Mouse (Mus musculus) hindbrain, embryonic 11.5 days (tissue): ENCODE data around the gene Klk12. TPM values are rescaled to one million over a fixed set of nuclear protein-coding genes. Genes with fewer than 3 reads are reported as not detected.

Experiments used
- ATAC-seq: fragments of 200-750 bp; cut with Nextera tagmentation; 2 replicates; pipeline ENCODE4 v1.8.0; 2017; ENCODE audit warnings: mild to moderate bottlenecking, moderate TSS enrichment, moderate library complexity; ENCODE audit not compliant: low FRiP score
- DNase-seq: peaks from one replicate; pipeline ENCODE4 v3.0.0-alpha.2; 2015; ENCODE audit warnings: low spot score
- H3K27ac ChIP-seq: fragments of 300-500 bp; sonication (generic); 2 replicates; pipeline ENCODE4 v1.5.1; 2014; ENCODE audit warnings: mild to moderate bottlenecking, low read depth, low read length
- H3K27me3 ChIP-seq: fragments of 300-500 bp; sonication (generic); 2 replicates; pipeline ENCODE4 v1.6.1; 2014; ENCODE audit warnings: mild to moderate bottlenecking, low read length, moderate library complexity, mixed read lengths; ENCODE audit not compliant: control insufficient read depth, insufficient read depth
- H3K36me3 ChIP-seq: fragments of 300-500 bp; sonication (generic); 2 replicates; pipeline ENCODE4 v1.6.1; 2014; ENCODE audit warnings: mild to moderate bottlenecking, low read length, moderate library complexity, mixed read lengths; ENCODE audit not compliant: control insufficient read depth, insufficient read depth
- H3K4me1 ChIP-seq: fragments of 300-500 bp; sonication (generic); replicated peaks from 2 replicates; pipeline ENCODE4 v1.6.1; 2014; ENCODE audit warnings: low read length, mixed read lengths; ENCODE audit not compliant: control insufficient read depth, insufficient read depth
- H3K4me2 ChIP-seq: fragments of 300-500 bp; sonication (generic); replicated peaks from 2 replicates; pipeline ENCODE4 v1.6.1; 2014; ENCODE audit warnings: mild to moderate bottlenecking, low read depth, low read length
- H3K4me3 ChIP-seq: fragments of 300-500 bp; sonication (generic); 2 replicates; pipeline ENCODE4 v1.5.1; 2014; ENCODE audit warnings: low read depth, low read length
- H3K9ac ChIP-seq: fragments of 300-500 bp; sonication (generic); 2 replicates; pipeline ENCODE4 v1.6.1; 2014; ENCODE audit warnings: low read depth, low read length
- H3K9me3 ChIP-seq: fragments of 300-500 bp; sonication (generic); 2 replicates; pipeline ENCODE4 v1.6.1; 2016; ENCODE audit warnings: low read length; ENCODE audit not compliant: control insufficient read depth
- WGBS: fragments of 180-500 bp; shearing (Covaris S2); extraction: QIAGEN DNeasy Blood & Tissue Kit; methylation state at CpG from one replicate; pipeline ENCODE4 v1.1.7; 2014; 5-methylcytosine and 5-hydroxymethylcytosine counted together
- polyA plus RNA-seq: library from polyadenylated mRNA; unstranded; fragments of >200 nt; fragmentation: Nextera tagmentation; extraction: Ambion mirVana; gene quantifications from 2 replicates; pipeline ENCODE4 v1.2.1, GENCODE M21; 2014

Klk12 gene
- polyA plus RNA-seq, 1 experiment from 2014 or later = not detected

DNA sequence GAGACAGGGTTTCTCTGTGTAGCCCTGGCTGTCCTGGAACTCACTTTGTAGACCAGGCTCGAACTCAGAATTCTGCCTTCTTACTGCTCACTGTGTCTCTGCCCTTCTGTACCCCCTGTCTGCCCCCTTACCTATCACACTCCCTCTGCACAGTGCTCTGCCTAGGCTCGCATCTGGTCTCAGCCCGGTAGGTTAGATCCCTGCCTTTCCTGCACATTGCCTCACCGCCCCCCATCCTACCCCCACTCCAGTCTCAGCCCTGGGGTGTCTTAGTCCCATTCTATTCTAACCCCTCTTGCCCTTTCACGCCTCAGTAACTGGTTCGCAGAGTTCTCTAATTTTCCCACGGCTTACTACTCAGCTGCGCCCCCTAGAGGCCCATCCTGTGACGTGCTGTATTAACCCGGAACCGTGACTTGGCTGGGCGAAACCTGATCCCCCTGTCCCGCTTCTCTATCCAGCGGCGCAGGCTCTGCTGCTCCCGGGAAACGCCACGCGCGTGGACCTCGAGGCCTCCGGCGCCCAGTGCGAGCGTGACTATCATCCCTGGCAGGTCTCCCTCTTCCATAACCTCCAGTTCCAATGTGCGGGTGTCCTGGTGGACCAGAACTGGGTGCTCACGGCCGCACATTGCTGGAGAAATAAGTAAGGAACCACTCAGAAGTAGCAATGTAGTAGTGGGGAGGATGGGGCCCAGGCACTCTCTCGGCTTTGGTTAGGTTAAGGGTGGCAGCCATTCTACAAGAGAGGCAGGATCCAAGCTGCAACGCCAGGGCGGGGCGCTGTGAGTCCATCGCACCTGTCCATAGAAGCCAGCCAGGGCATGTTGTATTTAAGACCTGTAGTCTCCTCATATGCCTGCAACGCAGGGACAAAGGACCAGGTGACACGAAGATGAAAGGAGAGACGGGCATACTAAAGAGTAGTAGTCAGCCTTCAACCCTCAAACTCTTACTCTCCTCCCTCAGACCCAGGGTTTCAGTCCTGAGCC, 13.9 kb downstream of the Klk12 start:
- H3K4me1 ChIP-seq = no peaks in the 10 kb centered on the region
- peak; percentile 95 for DNase-seq
- H3K9me3 ChIP-seq = no peaks in the 10 kb centered on the region
- WGBS = 6% methylated on average over 36 of the region's 36 CpGs
- H3K4me2 ChIP-seq = peak overlapping the region; percentile 45
- H3K9ac ChIP-seq = peak overlapping the region; percentile 43; the same call in 1 of the 2 replicates
- peak overlapping the region; percentile 6; the same call in 1 of the 2 replicates for H3K4me3 ChIP-seq
- no peaks in the 10 kb centered on the region for H3K27me3 ChIP-seq
- no peaks in the 10 kb centered on the region for H3K36me3 ChIP-seq
- no peak overlapping the region for H3K27ac ChIP-seq
- ATAC-seq = peak; percentile 82

- no peaks in the 10 kb centered on the region for H3K36me3 ChIP-seq
- DNase-seq (no peak), ATAC-seq (no peak)
- H3K9ac ChIP-seq = no peak overlapping the region
- H3K9me3 ChIP-seq = no peaks in the 10 kb centered on the region
- no peak overlapping the region for H3K4me2 ChIP-seq
- H3K4me1 ChIP-seq = no peaks in the 10 kb centered on the region
- no peak overlapping the region for H3K27ac ChIP-seq
- 93% methylated on average over 1 of the region's 1 CpGs for WGBS
- H3K27me3 ChIP-seq = no peaks in the 10 kb centered on the region
- no peak overlapping the region for H3K4me3 ChIP-seq
Observed at GRCm38 (mm10) chr7:43785286-43785685, 16.6 kb downstream of the Klk12 start.

GRCm38 (mm10) chr7:43788096-43788495, 19.4 kb downstream of the Klk12 start:
- no peak overlapping the region for H3K9ac ChIP-seq
- no peaks in the 10 kb centered on the region for H3K9me3 ChIP-seq
- no peaks in the 10 kb centered on the region for H3K36me3 ChIP-seq
- DNase-seq = no peak
- no peak overlapping the region for H3K4me2 ChIP-seq
- ATAC-seq = no peak
- no peaks in the 10 kb centered on the region for H3K27me3 ChIP-seq
- no peak overlapping the region for H3K27ac ChIP-seq
- WGBS = 81% methylated on average over 3 of the region's 3 CpGs
- no peak overlapping the region for H3K4me3 ChIP-seq
- H3K4me1 ChIP-seq = no peaks in the 10 kb centered on the region

GRCm38 (mm10) chr7:43789295-43789694, 20.6 kb downstream of the Klk12 start:
- Histone ChIP-seq H3K4me1 (no peaks in the 10 kb centered on the region), H3K4me3 (no peak overlapping the region), H3K27ac (no peak overlapping the region), H3K4me2 (no peak overlapping the region), H3K27me3 (no peaks in the 10 kb centered on the region), H3K9me3 (no peaks in the 10 kb centered on the region), H3K9ac (no peak overlapping the region), H3K36me3 (no peaks in the 10 kb centered on the region)
- ATAC-seq (no peak), DNase-seq (no peak)
- 74% methylated on average over 2 of the region's 2 CpGs for WGBS

DNA sequence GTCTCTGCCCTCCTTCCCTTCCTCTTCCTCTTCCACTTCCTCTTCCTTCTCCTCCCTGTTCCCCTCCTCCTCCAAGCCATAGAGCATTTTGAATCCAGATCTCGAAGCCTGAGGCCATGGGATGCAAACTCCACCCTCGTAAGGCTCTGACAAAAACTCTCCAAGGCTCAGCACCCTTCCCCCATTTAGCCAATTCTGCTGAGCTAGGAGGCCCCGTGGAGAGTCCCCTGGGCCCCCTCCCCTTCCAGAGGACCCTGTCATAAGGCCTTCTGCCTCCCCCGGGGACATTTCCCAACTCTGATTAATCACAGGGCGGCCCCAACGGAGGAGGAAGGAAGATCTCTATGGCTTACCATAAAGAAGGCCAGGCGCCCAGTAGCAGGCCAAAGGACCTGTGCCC, 22.9 kb downstream of the Klk12 start, which contains the start of gene Klk9:
TSS of gene Klk9 (plus strand) at position 301 of the 400 bp plus-strand sequence.
- no peak within 1 kb of the TSS for H3K27ac ChIP-seq
- no peak for ATAC-seq
- WGBS = 78% methylated on average over 7 of the region's 7 CpGs

DNA sequence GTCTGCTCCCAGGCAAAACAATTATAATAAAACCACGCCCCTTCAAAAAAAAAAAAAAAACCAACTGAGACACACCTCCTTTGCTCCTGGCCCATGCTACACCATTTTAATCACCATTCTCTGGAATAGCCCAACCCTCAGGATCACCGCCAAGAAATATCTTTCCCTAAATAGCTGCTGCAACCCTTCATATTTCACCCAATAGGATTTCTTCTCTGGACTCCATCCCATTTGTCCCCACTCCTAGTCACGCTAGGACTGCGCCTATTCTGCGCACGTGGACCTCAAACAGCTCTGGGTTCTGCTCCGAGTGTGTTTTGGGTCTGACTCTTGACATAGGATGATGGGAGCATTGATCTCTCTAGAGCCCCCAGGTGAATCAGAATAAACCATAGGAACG, 27.7 kb downstream of the Klk12 start:
- WGBS = 9% methylated on average over 8 of the region's 8 CpGs
- Histone ChIP-seq H3K4me2 (peak overlapping the region; percentile 67), H3K4me3 (peak overlapping the region; percentile 32), H3K36me3 (no peaks in the 10 kb centered on the region), H3K9me3 (no peaks in the 10 kb centered on the region), H3K4me1 (no peaks in the 10 kb centered on the region), H3K27ac (no peak overlapping the region), H3K27me3 (peaks cover 16% of the 10 kb centered on the region), H3K9ac (no peak overlapping the region; the same call in 1 of the 2 replicates)
- DNase-seq (peak; percentile 8), ATAC-seq (no peak)

More for the DNA sequence above, 22.9 kb downstream of the Klk12 start, which contains the start of gene Klk9:
- H3K36me3 ChIP-seq = no peaks in the 10 kb centered on the region
- peaks cover 6% of the 10 kb centered on the region for H3K27me3 ChIP-seq
- no peak within 1 kb of the TSS for H3K4me3 ChIP-seq
- H3K9ac ChIP-seq = no peak within 1 kb of the TSS
- no peaks in the 10 kb centered on the region for H3K4me1 ChIP-seq
- DNase-seq = no peak
- no peaks in the 10 kb centered on the region for H3K9me3 ChIP-seq
- H3K4me2 ChIP-seq = no peak within 1 kb of the TSS

DNA sequence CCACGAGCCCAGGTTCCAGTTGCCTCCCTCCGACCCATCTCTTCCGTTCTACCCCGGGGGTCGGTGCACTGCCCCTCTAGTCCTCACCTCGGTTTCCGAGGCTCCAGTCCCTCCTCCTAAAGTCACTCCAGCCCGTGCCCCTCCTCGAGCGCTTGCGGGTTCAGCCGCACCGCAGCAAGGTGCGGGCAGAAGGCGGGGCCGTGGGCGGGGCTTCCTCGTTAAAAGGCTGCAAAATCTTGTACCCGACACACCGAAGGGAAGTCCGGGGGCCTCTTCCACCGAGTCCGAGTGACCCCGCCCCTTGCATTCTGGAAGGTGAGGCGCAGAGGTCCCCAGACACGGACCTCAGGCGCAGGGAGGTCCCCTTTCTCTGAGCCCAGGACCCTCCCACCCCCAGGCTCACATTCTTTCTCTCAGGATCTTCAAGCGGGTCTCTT, 28.7 kb downstream of the Klk12 start, which contains the start of gene Klk8:
TSS of gene Klk8 (plus strand) at position 245 of the 437 bp plus-strand sequence.
- WGBS = under 1% methylated on average over 28 of the region's 28 CpGs
- peak; percentile 20; the same call in 1 of the 2 replicates for ATAC-seq
- no peaks in the 10 kb centered on the region for H3K9me3 ChIP-seq
- H3K27me3 ChIP-seq = peaks cover 16% of the 10 kb centered on the region
- H3K9ac ChIP-seq = peak within 1 kb of the TSS; percentile 40; the same call in 1 of the 2 replicates
- H3K27ac ChIP-seq = no peak within 1 kb of the TSS
- peak; percentile 53 for DNase-seq
- H3K36me3 ChIP-seq = no peaks in the 10 kb centered on the region
- H3K4me2 ChIP-seq = peak within 1 kb of the TSS; percentile 67
- H3K4me1 ChIP-seq = no peaks in the 10 kb centered on the region
- H3K4me3 ChIP-seq = peak within 1 kb of the TSS; percentile 32

- ATAC-seq = peak; percentile 17; the same call in 1 of the 2 replicates
- DNase-seq = peak; percentile 9
- Histone ChIP-seq H3K27ac (no peak overlapping the region), H3K9ac (no peak overlapping the region), H3K4me2 (peak overlapping the region; percentile 67; the same call in 1 of the 2 replicates), H3K4me3 (no peak overlapping the region; the same call in 1 of the 2 replicates), H3K9me3 (no peaks in the 10 kb centered on the region), H3K36me3 (no peaks in the 10 kb centered on the region), H3K4me1 (no peaks in the 10 kb centered on the region), H3K27me3 (peaks cover 16% of the 10 kb centered on the region)
- 43% methylated on average over 13 of the region's 13 CpGs for WGBS
Observed at GRCm38 (mm10) chr7:43797844-43798462, 29.3 kb downstream of the Klk12 start.
